Mouse (Mus musculus) mouse embryonic stem cell (cell line): ENCODE measurements around the gene Cntfr.
"Not testable (repeated sequence)": the region's sequence is repeated elsewhere in the genome, so short reads cannot be mapped to it uniquely, and the experiment has no call there.

ENCODE experiments used
- in situ Hi-C, 2 experiments: fragments of 300-500 bp; cut with MboI; formaldehyde crosslinking; loops; 1 replicate in 1 of 2; 3 replicates in 1 of 2; pipeline ENCODE4 v1.14.3; 2019 to 2020; ENCODE audit warnings: low sequenced_read_pairs in 2 of 2, low pct_unique_long_range_greater_than_20kb in 1 of 2, mixed read lengths in 1 of 2; ENCODE audit not compliant: unreplicated experiment in 1 of 2

Gene Cntfr

DNA sequence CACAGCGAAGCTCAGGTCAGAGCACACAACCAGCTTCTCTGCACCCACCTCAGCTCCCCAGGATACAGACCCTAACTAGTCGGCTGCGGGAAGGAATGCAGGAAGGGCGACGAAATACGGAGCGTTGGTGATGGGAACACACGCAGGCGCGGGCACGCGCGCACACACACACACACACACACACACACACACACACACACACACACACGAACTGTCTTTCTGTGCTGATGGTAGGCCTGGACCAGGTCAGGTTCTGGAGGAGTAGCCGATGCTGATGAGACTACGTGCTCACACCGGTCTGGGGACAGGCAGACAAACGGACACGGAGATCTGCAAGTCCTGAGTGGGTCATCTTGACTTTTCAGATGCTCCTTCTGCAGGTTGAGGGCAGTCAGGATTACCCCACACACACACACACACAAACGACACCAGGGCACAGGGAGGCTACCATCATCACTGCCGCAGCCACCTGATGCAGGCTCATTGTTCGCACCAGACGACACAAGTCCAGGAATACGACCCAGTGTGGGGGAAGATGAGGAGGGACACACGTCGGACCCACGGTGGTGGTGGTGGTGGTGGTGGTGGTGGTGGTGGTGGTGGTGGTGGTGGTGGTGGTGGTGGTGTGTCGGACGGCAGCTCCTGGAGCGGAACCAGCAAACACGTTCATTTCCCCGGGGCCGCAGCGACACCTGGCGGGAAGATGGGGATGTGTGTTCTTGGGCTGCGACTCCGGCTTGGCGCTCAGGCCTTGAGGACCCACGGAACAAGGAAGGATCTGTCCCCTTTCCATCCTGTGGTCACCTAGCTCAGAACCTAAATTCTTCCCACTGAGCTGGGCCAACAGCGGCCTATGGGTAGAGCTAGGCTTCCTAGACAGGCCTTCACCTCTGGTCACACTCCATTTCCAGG, at the start of gene Cntfr:
Cntfr (minus strand) TSS at position 160 of the 912 bp plus-strand sequence.
- in situ Hi-C loops: not testable (repeated sequence)

DNA sequence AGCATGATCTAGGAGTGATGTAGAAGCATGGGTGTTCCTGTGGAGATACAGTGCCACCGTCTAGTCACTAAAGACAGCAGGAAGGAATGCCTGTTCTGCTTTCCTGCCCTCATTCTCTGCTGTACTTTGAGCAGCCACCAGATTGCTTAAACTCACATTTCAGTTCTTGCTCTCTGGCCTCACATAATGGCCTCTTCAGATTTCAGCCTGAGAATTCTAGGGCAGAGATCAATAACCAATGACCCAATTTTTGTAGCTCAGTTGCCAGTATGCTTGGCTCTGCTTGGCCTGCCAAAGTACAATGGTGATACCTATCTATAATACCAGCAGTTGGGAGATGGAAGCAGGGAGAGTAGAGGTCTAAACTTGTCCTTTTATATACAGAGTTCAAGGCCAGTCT, 48.1 kb upstream of the Cntfr start:
- in situ Hi-C loops: no loop called here

DNA sequence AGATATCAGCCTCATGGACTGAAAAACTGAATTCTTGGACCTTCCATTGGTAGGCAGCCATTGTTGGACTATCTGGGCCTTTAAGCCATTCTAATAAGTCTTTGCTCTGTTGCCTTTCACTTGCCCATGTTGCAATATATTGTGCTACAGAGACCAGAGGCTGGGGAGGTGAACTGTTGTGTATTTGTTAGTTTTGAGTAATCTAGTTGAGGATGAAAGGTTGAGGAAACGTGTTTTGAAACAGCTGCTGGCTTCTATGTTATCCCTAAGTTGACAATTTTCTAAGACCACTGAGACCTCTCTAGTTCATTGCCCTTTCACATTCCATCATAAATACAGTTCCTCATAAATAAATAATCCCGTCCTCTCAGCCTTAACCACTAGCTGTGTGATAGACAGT, 47.2 kb upstream of the Cntfr start:
- in situ Hi-C loops: no loop called here

DNA sequence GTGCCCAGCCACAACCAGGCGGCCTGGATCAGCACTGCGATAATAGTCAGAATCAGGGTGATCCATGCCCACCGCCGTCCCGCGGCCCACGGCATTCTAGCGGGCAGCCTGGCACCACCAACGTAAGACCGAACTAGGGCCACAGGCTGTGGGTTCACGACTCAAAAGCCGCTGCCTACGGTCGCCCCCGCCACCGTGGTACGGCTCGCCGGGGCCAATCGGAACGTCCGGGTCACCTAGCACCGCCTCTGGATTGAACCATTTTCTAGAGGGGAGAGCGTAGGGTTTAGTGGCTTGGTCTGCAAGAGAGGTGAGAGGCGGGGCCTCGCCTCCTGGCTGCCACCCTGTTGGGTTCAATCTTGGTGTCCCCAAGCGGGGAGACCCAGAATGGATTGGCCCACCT, 44.3 kb upstream of the Cntfr start:
- in situ Hi-C loops: no loop called here

DNA sequence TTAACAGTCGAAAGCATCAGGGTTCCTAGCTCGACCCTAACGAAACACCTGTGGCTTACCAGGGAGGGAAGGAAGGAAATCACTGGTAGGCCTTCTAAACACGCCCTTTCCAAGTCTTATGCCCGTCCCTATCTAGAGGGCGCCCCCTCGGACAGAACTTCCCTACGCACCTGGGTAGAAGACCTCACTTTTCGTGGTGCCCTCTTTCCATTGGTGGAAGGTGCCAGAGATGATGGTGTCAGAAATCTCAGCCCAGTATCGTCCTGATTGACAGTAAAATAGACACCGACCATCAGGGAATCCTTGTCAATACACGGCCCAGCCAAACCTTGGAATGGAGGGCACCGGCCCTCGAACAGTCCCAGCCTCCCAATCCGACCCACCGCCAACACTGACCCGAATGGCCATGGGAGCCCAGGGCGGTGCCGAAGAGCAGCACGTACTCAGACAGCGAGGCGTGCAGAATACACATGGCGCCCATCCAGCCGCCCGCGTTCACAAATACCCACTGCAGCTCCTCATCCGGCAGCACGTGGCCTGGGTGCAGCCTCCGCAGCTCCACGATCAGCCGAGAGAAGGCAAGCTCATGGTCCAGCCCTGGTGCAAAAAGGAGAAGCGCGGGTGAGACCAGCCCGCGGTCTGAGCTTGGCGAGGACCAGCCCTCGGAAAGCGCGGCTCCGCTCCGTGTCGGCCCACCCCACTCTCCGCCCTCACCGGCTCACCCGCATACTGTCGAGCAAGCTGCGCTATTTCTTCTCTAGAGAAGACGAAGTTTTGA, 43.7 kb upstream of the Cntfr start:
- in situ Hi-C loops: no loop called here

- in situ Hi-C loops: no loop called here
These were observed 42.4 kb upstream of the Cntfr start for GRCm38 (mm10) chr4:41739260-41739659.

DNA sequence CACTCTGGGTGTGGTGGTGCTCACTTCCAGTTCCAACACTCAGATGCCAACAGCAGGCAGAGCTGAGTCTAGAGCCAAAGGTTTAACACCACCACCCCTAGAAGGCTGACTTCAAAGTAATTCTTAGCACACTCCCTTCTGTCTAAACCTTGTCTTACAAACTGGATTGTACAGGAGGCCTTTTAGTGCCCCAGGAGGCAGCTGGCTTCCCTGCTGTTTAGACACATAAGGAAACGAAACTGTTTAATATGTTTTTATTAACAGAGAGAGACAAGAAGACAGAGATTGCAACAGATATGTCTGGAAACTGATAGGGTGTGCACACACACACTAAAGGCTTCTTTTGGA, 41.3 kb upstream of the Cntfr start:
- in situ Hi-C loops: no loop called here

DNA sequence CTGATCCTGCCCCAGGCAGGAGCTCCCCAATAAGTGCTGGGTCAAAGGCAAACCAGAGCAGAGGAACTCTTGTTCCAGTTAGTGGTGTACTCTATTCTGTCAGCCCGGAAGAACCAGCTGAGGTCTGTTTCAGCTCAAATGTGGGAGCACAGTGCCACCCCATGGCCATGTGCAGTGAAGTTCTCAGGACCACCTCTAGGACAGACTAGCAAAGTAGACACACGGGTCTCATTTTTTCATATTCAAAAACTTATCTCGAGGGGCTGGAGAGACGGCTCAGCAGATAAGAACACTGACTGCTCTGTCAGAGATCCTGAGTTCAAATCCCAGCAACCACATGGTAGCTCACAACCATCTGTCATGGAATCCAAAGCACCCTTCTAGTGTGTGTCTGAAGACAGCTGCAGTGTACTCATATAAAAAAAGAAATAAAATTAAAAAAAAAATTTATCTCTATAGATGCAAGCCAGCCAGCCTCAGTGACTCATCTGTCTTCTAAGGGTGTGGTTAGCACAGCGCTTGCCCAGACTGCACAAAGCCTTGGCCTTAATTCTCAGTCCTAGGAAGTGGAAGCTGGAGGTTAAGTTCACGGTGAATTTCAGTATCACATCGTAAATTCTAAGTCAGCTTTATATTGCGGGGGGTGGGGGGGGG, 40.8 kb upstream of the Cntfr start:
- in situ Hi-C loops: no loop called here

DNA sequence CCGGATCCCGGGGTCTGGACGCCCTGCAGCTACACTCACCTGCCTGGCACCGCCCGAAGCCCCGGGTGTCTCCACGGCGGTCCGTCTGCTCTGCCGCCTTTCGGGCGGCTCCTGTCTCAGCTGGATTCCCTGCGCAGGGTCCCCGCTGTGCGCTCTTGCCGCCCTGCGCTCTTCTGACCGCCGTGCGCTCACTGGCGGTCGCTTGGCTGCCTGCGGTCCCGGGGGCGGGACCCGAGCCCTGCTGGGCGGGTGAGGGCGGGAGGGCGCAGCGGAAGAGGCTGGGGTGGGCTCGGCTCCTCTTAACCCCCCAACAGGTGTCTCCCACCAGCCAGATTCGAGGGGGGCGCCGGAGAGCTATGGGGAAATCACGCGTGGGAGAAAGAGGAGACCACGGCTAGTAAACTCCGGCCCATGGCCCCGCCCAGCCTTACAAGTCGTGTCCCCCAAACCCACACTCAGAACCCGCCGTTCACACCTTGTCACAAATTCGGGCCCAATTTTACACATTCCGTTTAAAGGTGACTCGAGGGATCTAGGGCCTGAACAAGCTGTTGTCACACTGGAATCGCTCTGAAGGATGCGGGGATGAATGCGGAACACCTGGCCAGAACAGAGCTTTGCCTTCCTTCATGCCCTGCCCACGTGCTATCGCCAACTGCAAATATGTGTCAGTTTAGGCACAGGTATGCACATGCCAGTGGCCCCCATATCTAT, 34.3 kb upstream of the Cntfr start, which contains the start of gene Arid3c:
Arid3c (minus strand) TSS at position 91 of the 714 bp plus-strand sequence.
- in situ Hi-C loops: no loop called here

DNA sequence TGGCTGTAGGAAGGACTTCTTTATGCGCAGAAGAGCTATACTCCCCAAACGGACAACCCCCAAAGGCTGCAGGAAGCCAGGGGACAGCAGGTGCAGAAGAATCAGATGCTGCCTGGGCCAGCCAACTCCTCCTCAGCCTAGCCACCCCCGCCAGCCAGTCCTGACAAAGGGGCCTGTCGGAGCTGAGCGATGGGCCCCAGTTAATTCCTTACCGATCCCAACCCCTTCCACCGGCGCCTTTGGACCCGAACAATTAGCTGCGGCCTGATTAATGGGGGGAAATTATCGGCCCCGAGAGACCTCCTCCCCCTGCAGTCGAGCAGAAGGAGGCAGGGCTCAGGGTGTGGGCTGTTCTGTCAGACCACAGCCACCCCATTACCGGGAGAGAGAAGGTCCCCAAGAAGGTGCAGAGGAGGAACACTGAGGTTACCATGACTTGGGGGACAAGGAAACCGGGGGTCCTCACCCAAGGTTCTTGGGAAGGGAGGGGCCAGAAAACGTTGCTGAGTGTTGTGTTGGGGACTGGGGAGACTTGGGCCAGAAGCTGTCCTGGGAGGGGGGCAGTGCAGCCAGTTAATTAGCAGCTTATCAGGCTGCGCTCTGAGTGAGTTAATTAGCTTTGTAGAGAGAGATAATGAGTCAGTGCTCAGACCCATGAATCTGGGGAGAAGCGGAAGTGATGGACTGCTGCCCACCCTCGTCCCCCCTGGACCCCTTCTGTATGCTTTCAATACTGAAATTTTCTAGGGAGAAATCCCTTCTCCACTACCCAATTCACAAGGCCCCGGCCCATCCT, 30.1 kb upstream of the Cntfr start:
- in situ Hi-C loops: no loop called here

DNA sequence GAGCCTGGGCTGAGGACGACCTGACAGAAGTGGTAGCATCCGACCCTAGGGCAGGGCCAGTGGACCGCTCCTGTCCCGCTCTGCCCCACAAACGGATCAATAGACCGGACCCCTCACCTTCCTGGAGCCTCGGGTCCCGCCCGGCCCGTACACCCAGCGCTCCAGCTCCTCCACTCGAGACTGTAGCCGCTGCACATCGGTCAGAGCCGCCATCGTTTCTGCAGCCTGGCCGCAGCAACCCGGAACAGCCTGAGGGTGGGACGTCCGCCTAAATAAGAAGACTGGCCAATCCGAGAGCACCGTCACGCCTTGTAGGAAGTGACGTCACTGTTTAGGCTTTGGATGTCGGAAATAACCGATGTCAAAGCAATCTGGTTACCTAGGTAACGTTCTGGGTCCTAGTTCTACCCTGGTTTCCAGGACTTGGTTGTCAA, 26.0 kb upstream of the Cntfr start, which contains the start of gene Dctn3:
Dctn3 (minus strand) TSS at position 253 of the 434 bp plus-strand sequence.
- in situ Hi-C loops: loop anchor here in 1 of 2 experiments (25.0 kb wide), 1 partner anchor 586 kb away; the partner anchor contains the start of gene Ube2r2

GRCm38 (mm10) chr4:41716834-41717233, 19.9 kb upstream of the Cntfr start:
- in situ Hi-C loops: loop anchor here in 1 of 2 experiments (25.0 kb wide), 1 partner anchor 580 kb away; the partner anchor contains the start of gene Ube2r2

DNA sequence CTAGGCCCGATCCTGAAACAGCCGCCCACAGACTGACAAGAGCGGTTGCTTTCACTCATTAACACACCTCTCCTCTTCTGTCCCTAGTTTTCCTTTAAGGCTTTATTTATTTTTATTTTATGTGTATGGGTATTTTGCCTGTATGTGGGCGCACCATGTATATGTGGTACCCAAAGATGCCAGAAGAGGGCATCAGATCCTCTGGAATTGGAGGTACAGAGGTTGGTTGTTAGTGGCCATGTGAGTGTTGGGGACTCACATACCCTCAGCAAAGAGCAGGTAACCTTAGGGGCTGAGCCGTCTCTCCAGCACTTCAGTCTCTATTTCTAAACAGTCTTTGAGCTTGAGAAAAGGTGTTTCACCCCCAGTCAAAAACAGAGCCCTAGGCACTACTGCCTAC, 18.7 kb upstream of the Cntfr start:
- in situ Hi-C loops: loop anchor here in 1 of 2 experiments (25.0 kb wide), 1 partner anchor 578 kb away; the partner anchor contains the start of gene Ube2r2

- in situ Hi-C loops: loop anchor here in 1 of 2 experiments (25.0 kb wide), 1 partner anchor 578 kb away; the partner anchor contains the start of gene Ube2r2
These were observed 18.2 kb upstream of the Cntfr start for GRCm38 (mm10) chr4:41715082-41715481.

- in situ Hi-C loops: loop anchor here in 1 of 2 experiments (25.0 kb wide), 1 partner anchor 577 kb away; the partner anchor contains the start of gene Ube2r2
These were observed 17.4 kb upstream of the Cntfr start for GRCm38 (mm10) chr4:41714276-41714675.

DNA sequence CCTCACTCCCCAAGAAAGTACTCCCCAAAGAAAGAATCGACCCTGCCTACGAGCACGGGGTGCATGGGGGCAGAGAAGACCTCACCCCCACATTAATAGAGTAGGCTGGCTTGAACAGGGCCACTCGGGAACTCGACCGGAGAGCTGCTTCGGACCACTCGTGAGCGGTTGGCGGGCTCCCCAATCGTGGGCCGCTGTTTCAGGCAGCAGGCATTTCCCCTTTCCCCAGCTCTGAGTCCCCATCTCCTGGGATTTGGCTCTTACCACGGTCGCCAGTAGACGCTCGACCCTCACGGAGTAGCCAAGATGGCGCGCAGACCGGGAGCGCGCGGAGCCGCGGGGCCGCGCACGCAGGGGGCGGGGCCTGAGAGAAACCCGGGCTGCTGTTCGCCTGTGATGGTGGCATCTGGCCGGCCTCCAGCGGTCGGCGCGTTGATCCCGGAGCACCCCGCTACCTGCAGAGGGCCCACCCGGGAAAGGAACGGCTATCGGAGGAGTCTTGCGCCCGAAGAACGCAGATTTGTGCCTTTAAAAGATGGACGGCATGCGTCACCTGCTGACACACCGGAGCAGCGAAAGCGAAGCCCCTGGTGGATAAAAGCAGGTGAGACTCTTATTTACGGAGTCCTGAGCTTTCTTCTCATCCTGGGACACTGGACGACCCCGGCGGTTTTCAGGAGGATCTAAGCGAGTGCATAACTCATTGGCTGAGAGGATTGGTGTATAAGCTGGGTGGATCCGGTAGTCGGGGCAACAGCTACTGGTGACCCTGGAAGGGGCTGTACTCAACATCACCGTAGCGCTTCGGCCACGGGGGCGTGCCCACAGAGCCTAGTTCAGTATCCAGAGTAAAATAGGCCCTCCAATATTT, 16.5 kb upstream of the Cntfr start, which contains the start of gene Rpp25l:
Rpp25l (minus strand) TSS at position 338 of the 871 bp plus-strand sequence.
- in situ Hi-C loops: loop anchor here in 1 of 2 experiments (25.0 kb wide), 1 partner anchor 576 kb away; the partner anchor contains the start of gene Ube2r2
